ENCODE assay signal across 25 mouse cellular contexts in the genomic region with DNA sequence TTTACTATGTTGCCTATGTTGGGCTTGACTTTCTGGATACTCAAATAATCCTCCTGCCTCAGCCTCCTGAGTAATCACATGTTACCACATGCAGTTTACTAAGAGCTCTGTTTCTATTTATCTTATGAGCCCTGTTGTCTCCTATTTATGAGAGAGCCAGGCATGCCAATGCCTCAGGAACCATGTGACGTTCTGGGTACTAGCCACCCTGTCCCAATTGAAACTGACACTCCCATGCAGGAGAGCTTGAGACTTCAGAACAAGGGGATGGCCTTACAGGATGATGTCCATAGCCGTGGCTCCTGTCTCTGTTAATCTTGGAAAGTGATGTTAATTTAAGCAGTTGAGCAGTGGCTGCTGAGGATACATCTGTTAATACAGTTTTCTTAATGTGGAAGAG.
DNase-seq lines count a peak whose midpoint lies in the region; ATAC-seq and TF ChIP-seq lines count a peak whose summit lies in the region.
"Had no signal": no experiment of that assay in that cellular context is flagged by ENCODE, and none has a peak within 500 bp of the region (broad histone marks: within the 10 kb centered on the region; RNA-seq: fewer than 3 reads in every experiment).

No protein-coding gene starts in this region.

- peaks cover 49% of the 10 kb centered on the region for H3K4me1 ChIP-seq in heart, embryonic 10.5 days
- peaks cover 13% of the 10 kb centered on the region; the same call in 1 of the 2 replicates for H3K4me1 ChIP-seq in intestine, postnatal 0 days (replicated peaks; ENCODE audit: control insufficient read depth, insufficient read depth, low read length)
- H3K4me1 ChIP-seq in intestine, embryonic 16.5 days (ENCODE audit: control insufficient read depth, insufficient read depth, low read length), result peaks cover 12% of the 10 kb centered on the region

- H3K4me3 ChIP-seq in heart, embryonic 10.5 days, result no peak overlapping the region
- no peak overlapping the region for H3K4me3 ChIP-seq in intestine, postnatal 0 days (ENCODE audit: low read depth, low read length)
- no peak overlapping the region for H3K4me3 ChIP-seq in intestine, embryonic 16.5 days (ENCODE audit: low read length)
- H3K4me3 ChIP-seq: embryonic facial prominence, embryonic 10.5 days; erythroblast, embryonic 14.5 days; forebrain, embryonic 10.5 days; hindbrain, embryonic 10.5 days; intestine, embryonic 15.5 days had no signal

- no peak overlapping the region for H3K9ac ChIP-seq in intestine, postnatal 0 days (ENCODE audit: low read depth, low read length)
- no peak overlapping the region for H3K9ac ChIP-seq in intestine, embryonic 16.5 days (ENCODE audit: low read depth, low read length)
- H3K9ac ChIP-seq: hindbrain, embryonic 14.5 days; intestine, embryonic 15.5 days had no signal

- H3K9me3 ChIP-seq in heart, embryonic 10.5 days, result no peaks in the 10 kb centered on the region
- no peaks in the 10 kb centered on the region for H3K9me3 ChIP-seq in intestine, postnatal 0 days (ENCODE audit: control insufficient read depth)
- H3K9me3 ChIP-seq in intestine, embryonic 16.5 days (ENCODE audit: control insufficient read depth, low read length), result no peaks in the 10 kb centered on the region
- H3K9me3 ChIP-seq: embryonic facial prominence, embryonic 10.5 days; forebrain, embryonic 10.5 days; G1E; hindbrain, embryonic 10.5 days; intestine, embryonic 15.5 days had no signal

- no peak overlapping the region for H3K4me2 ChIP-seq in intestine, postnatal 0 days (replicated peaks; ENCODE audit: low read depth)
- H3K4me2 ChIP-seq in intestine, embryonic 16.5 days (ENCODE audit: low read depth, low read length), result no peak overlapping the region
- H3K4me2 ChIP-seq: hindbrain, embryonic 14.5 days; intestine, embryonic 15.5 days had no signal

- no peak for ATAC-seq in intestine, postnatal 0 days
- no peak for ATAC-seq in intestine, embryonic 16.5 days
- ATAC-seq: CD4-positive, CD25-positive, alpha-beta regulatory T cell, adult 4 months; forebrain, embryonic 14.5 days; intestine, embryonic 15.5 days had no signal

- no peaks in the 10 kb centered on the region for H3K36me3 ChIP-seq in heart, embryonic 10.5 days
- no peaks in the 10 kb centered on the region for H3K36me3 ChIP-seq in intestine, postnatal 0 days (ENCODE audit: control insufficient read depth, insufficient read depth)
- H3K36me3 ChIP-seq in intestine, embryonic 16.5 days (ENCODE audit: control insufficient read depth, insufficient read depth, low read length), result no peaks in the 10 kb centered on the region
- H3K36me3 ChIP-seq: embryonic facial prominence, embryonic 10.5 days; forebrain, embryonic 10.5 days; G1E; hindbrain, embryonic 10.5 days; intestine, embryonic 15.5 days had no signal

- WGBS in heart, embryonic 10.5 days, result 79% methylated on average over 2 of the region's 2 CpGs
- 81% methylated on average over 2 of the region's 2 CpGs for WGBS in intestine, postnatal 0 days
- WGBS in intestine, embryonic 16.5 days, result 90% methylated on average over 2 of the region's 2 CpGs

- no peak for TF ChIP-seq CTCF in intestine, postnatal 0 days (IDR thresholded peaks at IDR 0.05; ENCODE audit: low read depth)

- peak overlapping the region; percentile 2; the same call in 1 of the 2 replicates for H3K27ac ChIP-seq in heart, embryonic 10.5 days
- peak overlapping the region; percentile 84 for H3K27ac ChIP-seq in intestine, postnatal 0 days (ENCODE audit: low read depth, low read length)
- H3K27ac ChIP-seq in intestine, embryonic 16.5 days (ENCODE audit: low read length), result no peak overlapping the region
- H3K27ac ChIP-seq: embryonic facial prominence, embryonic 10.5 days; forebrain, embryonic 10.5 days; hindbrain, embryonic 10.5 days; hindbrain, embryonic 14.5 days; intestine, embryonic 15.5 days had no signal

- H3K27me3 ChIP-seq in heart, embryonic 10.5 days (ENCODE audit: insufficient read depth, poor library complexity, severe bottlenecking), result no peaks in the 10 kb centered on the region
- H3K27me3 ChIP-seq in intestine, postnatal 0 days (replicated peaks; ENCODE audit: control insufficient read depth, insufficient read depth, low read length), result no peaks in the 10 kb centered on the region
- no peaks in the 10 kb centered on the region for H3K27me3 ChIP-seq in intestine, embryonic 16.5 days (replicated peaks; ENCODE audit: control insufficient read depth, insufficient read depth, low read length)
- H3K27me3 ChIP-seq: intestine, embryonic 15.5 days had no signal

- intact Hi-C loops in heart, postnatal 10 days (cut with DNase I), result no loop called here

- DNase-seq in gastrocnemius, adult 18-20 months (ENCODE audit: low spot score), result peak; percentile 45
- DNase-seq in gastrocnemius, adult 8-10 months (ENCODE audit: low spot score in 2 of 2), result no peak
- DNase-seq in heart, embryonic 10.5 days (ENCODE audit: low spot score), result no peak
- no peak for DNase-seq in heart, postnatal 10 days
- DNase-seq in layer of hippocampus, postnatal 36 days, result no peak
- no peak for DNase-seq in cerebellum, adult 8-10 months
- DNase-seq: adrenal gland, adult 8-10 months; adrenal gland, postnatal 36 days; B cell, adult 2 months; cerebellum, adult 11 months; cerebellum, adult 9-10 months; cerebellum, postnatal 25 days; gastrocnemius, postnatal 25 days; kidney, adult 8-10 months had no signal
